Mouse (Mus musculus): ENCODE results near the gene Pigyl. TPM values are rescaled to one million over a fixed set of nuclear protein-coding genes. Genes with fewer than 3 reads are reported as not detected.

Gene Pigyl
- total RNA-seq (2023) = 10 to 100 TPM; 15.4 to 16.0 TPM

DNA sequence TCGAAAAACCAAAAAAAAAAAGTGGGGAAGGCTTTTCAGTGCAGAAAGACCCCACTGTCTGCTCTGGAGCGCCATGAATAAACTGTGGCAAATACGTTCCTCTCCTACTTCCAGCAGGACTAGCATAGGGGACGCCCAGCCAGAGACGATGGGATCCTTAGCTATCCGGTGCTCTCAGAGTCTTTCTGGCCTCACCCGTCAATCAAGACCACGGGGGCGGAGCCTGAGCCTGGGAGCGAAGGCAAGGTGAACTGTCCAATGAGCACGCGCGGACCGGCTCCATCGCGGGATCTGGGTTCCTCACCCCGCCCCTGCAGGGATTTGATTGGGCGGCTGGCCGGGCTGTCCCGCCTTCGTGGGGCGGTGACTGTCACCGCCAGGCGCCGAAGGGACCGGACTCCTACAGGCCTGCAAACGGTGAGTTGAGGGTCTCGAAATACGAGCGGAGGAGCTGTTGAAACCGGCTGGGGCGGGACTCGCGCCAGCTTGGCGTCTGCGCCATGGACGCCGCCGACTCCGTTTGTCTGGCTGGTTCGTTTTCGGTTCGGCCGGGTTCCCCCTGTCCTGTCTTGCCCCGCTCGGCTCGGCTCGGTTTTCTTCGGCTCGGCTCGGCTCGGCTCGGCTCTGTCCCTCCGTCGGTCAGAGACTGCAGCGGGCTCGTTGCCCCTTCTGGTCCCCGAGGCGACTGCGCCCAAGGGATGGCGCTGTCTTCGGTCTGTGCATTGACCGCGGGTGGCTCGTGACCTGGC, at the start of gene Pigyl:
Gene Pigyl, plus strand, starts transcription at position 350 of the 749 bp plus-strand sequence.

DNA sequence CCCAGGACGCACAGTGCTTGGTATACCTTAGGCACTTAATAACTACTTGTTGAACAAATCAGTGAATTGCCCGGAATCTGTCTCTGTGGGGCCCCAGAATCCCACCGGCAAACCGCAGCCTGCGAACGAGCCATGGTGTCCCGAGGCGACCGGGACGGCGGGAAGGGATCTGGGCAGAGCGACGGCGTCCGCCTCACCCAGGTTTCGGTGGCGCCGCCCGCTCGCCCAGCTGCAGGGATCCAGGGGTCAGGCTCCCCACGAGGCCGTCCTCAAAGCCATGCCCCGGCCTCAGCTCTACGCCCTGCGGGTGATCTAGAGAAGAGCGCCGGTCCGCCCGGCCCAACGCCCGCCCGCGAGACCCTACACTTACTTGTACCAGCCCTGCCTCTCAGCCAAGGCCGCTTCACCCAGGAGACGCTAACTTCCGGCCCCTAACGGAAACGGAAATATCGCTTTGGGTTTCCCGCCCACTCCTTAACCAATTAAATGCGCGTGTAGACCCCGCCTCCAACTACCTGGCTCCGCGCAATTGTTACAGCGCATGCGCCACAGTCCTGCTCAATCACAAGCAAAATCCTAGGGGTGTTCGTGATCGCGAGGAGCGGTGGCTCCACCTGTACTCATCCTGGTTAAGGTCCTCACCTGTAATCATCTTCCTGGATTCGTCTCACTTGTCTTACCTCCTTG, 39.8 kb upstream of the Pigyl start, which contains the start of gene Elof1:
Gene Elof1, minus strand, starts transcription at position 433 of the 687 bp plus-strand sequence.

DNA sequence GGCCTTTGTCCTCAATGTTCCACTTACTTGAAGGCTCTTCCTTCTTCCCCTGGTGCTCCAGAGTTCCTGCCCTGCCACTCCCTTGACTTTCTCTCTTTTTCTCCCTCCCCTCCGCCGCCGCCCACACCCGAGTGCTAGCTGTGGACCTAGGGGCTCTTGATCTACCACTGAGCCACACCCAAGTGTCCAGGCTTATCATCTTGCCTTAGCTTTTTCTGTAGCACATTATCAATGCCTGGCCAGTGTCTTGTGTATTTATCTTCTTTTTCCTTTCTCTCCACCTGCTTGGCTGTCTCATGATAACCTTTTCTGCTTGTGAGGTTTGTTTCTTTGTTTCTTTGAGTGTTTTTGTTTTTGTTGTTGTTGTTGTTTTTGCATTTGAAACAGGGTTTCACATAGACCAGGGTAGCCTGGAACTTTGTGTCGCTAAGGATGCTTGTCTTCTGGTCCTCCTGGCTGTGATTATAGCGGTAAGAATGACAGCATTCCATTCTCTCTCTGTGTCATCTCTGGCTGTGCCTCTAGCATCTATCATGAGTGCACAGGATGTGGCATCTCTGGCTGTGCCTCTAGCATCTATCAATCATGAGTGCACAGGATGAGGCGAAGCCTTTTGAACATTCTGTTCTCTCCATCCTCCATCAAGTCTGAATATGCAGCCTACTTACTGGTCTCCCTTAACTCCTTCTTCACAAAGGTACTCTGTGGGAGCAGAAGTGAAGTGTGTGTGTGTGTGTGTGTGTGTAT, 20.8 kb upstream of the Pigyl start, which contains the start of gene Acp5:
Gene Acp5, minus strand, starts transcription at position 68 of the 747 bp plus-strand sequence.

DNA sequence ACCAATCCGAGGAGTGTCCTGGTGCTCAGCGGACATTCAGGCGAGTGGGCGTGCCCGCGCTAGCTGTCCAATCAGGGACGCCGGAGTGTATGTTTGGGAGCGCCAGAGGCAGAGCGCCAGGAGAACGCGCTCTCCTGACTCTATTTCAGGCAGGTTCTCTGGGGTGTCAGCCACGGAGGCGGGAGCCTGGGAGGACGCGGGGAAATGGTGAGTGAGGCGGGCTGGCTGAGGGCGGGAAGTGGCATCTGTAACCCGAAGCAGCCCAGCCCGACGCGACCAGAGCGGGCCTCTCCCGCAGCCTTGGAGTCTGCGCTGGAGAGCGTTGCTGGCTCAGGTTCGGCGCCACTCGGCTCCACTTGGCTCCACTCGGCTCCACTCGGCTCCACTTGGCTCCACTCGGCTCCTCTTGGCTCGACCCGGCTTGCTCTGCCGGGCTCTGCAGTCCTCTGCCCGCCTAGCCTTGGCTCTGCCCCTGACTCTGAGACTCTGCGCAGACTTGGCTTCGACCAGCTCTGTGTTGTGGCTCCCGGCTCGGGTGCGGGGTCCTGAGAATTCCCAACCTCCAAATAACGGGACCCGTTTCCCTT, 31.5 kb downstream of the Pigyl start, which contains the start of gene Zfp872:
Gene Zfp872, plus strand, starts transcription at position 66 of the 587 bp plus-strand sequence.

Other genes starting within 250 kb of the Pigyl start
- 100 to 1,000 TPM; 154 to 156 TPM for gene Rab3d, start 238.7 kb upstream of the Pigyl start, total RNA-seq (2023)
- 1 to 10 TPM in 1 of 2 experiments, under 1 TPM in 1; 0.77 to 1.5 TPM for gene Ccdc159, start 229.4 kb upstream of the Pigyl start, total RNA-seq (2023)
- gene Tmem205, start 229.3 kb upstream of the Pigyl start, total RNA-seq (2023) = 10 to 100 TPM; 17.0 to 20.7 TPM
- gene Plppr2, start 219.8 kb upstream of the Pigyl start, total RNA-seq (2023) = 1 to 10 TPM; 1.2 to 1.4 TPM
- 1 to 10 TPM; 4.3 to 4.5 TPM for gene Swsap1, start 201.1 kb upstream of the Pigyl start, total RNA-seq (2023)
- 10 to 100 TPM in 1 of 2 experiments, 1 to 10 TPM in 1; 10.0 to 15.7 TPM for gene Epor, start 193.3 kb upstream of the Pigyl start, total RNA-seq (2023)
- gene Rgl3, start 167.4 kb upstream of the Pigyl start, total RNA-seq (2023) = not detected
- not detected for gene Ccdc151, start 154.2 kb upstream of the Pigyl start, total RNA-seq (2023)
- 10 to 100 TPM; 55.2 to 67.9 TPM for gene Prkcsh, start 154.0 kb upstream of the Pigyl start, total RNA-seq (2023)
- gene Elavl3, start 104.8 kb upstream of the Pigyl start, total RNA-seq (2023) = under 1 TPM in 1 of 2 experiments, not detected in 1; 0.55 TPM
- gene Gm49318, start 85.6 kb upstream of the Pigyl start, total RNA-seq (2023) = not detected
- gene Zfp653, start 85.5 kb upstream of the Pigyl start, total RNA-seq (2023) = 1 to 10 TPM; 9.0 to 9.7 TPM
- 1 to 10 TPM; 8.6 to 8.7 TPM for gene Ecsit, start 71.4 kb upstream of the Pigyl start, total RNA-seq (2023)
- not detected for gene Cnn1, start 57.6 kb upstream of the Pigyl start, total RNA-seq (2023)
- gene Elof1, start 39.7 kb upstream of the Pigyl start, total RNA-seq (2023) = 10 to 100 TPM; 34.9 to 42.1 TPM
- gene Acp5, start 21.1 kb upstream of the Pigyl start, total RNA-seq (2023) = 10 to 100 TPM; 28.6 to 38.7 TPM
- not detected for gene Zfp872, start 31.2 kb downstream of the Pigyl start, total RNA-seq (2023)
- gene Zfp809, start 68.9 kb downstream of the Pigyl start, total RNA-seq (2023) = 10 to 100 TPM; 12.4 to 17.5 TPM
- under 1 TPM; 0.26 to 0.40 TPM for gene Zfp599, start 103.0 kb downstream of the Pigyl start, total RNA-seq (2023)
- 1 to 10 TPM; 6.3 to 6.7 TPM for gene Zfp810, start 150.8 kb downstream of the Pigyl start, total RNA-seq (2023)
- 10 to 100 TPM; 52.6 to 54.7 TPM for gene Anln, start 232.3 kb downstream of the Pigyl start, total RNA-seq (2023)

Data from neutrophil, adult 83 days (primary cell).